Mouse (Mus musculus) lung, postnatal 0 days (tissue): Measurements from ENCODE around the gene Psors1c2. TPM values are rescaled to one million over a fixed set of nuclear protein-coding genes. Genes with fewer than 3 reads are reported as not detected.

Source experiments
- ATAC-seq: fragments of 200-750 bp; cut with Nextera tagmentation; 2 replicates; pipeline ENCODE4 v1.8.0; 2017; ENCODE audit warnings: moderate library complexity
- DNase-seq: peaks from one replicate; pipeline ENCODE4 v3.0.0-alpha.2; 2016; ENCODE audit warnings: low spot score
- H3K27ac ChIP-seq: fragments of 300-500 bp; sonication (generic); 2 replicates; pipeline ENCODE4 v1.5.1; 2014; ENCODE audit warnings: antibody characterized with exemption, mild to moderate bottlenecking, low read length, mixed read lengths
- H3K27me3 ChIP-seq: fragments of 300-500 bp; sonication (generic); replicated peaks from 2 replicates; pipeline ENCODE4 v1.6.1; 2014; ENCODE audit warnings: low read length, mixed read lengths; ENCODE audit not compliant: insufficient read depth
- H3K36me3 ChIP-seq: fragments of 300-500 bp; sonication (generic); 2 replicates; pipeline ENCODE4 v1.6.1; 2014; ENCODE audit warnings: low read length, mixed read lengths; ENCODE audit not compliant: insufficient read depth
- H3K4me1 ChIP-seq: fragments of 300-500 bp; sonication (generic); 2 replicates; pipeline ENCODE4 v1.6.1; 2014; ENCODE audit warnings: antibody characterized with exemption, low read depth, low read length, mixed read lengths; ENCODE audit not compliant: insufficient read depth
- H3K4me2 ChIP-seq: fragments of 300-500 bp; sonication (generic); replicated peaks from 2 replicates; pipeline ENCODE4 v1.6.1; 2014; ENCODE audit warnings: low read depth, mild to moderate bottlenecking, low read length, moderate library complexity, mixed read lengths
- H3K4me3 ChIP-seq: fragments of 300-500 bp; sonication (generic); 2 replicates; pipeline ENCODE4 v1.5.1; 2014; ENCODE audit warnings: low read depth, low read length
- H3K9ac ChIP-seq: fragments of 300-500 bp; sonication (generic); replicated peaks from 2 replicates; pipeline ENCODE4 v1.6.1; 2014; ENCODE audit warnings: low read depth, mild to moderate bottlenecking
- H3K9me3 ChIP-seq: fragments of 300-500 bp; sonication (generic); 2 replicates; pipeline ENCODE4 v1.6.1; 2016; ENCODE audit warnings: low read length, mixed read lengths
- CTCF ChIP-seq: IDR thresholded peaks from 2 replicates; pipeline ENCODE4 v1.5.1; 2016; ENCODE audit warnings: antibody characterized with exemption, mild to moderate bottlenecking
- EP300 ChIP-seq: IDR thresholded peaks from 2 replicates; pipeline ENCODE4 v1.6.1; 2016; ENCODE audit warnings: antibody characterized with exemption, mild to moderate bottlenecking, control low read depth
- WGBS: fragments of 180-500 bp; shearing (Covaris S2); extraction: QIAGEN DNeasy Blood & Tissue Kit; methylation state at CpG from one replicate; pipeline ENCODE4 v1.1.7; 2014; 5-methylcytosine and 5-hydroxymethylcytosine counted together
- polyA plus RNA-seq: library from polyadenylated mRNA; unstranded; fragments of >200 nt; fragmentation: Nextera tagmentation; extraction: Ambion mirVana; gene quantifications from 2 replicates; pipeline ENCODE4 v1.2.1, GENCODE M21; 2015

Psors1c2 gene
- polyA plus RNA-seq: not detected in 2 replicates

- 20% methylated on average over 7 of the region's 7 CpGs for WGBS
Observed at GRCm38 (mm10) chr17:35532901-35533300, at the start of gene Psors1c2. Psors1c2 (plus strand) TSS chr17:35533201.

GRCm38 (mm10) chr17:35484066-35484465 lies 48.9 kb upstream of the Psors1c2 start:
- DNase-seq (peak; percentile 68), ATAC-seq (peak; percentile 54)
- no peak overlapping the region for H3K27ac ChIP-seq
- no peaks in the 10 kb centered on the region for H3K36me3 ChIP-seq
- no peak overlapping the region for H3K4me2 ChIP-seq
- peak; percentile 91 for TF ChIP-seq CTCF
- no peak for TF ChIP-seq EP300
- H3K27me3 ChIP-seq: no peaks in the 10 kb centered on the region
- H3K9me3 ChIP-seq: no peaks in the 10 kb centered on the region
- WGBS: under 1% methylated on average over 9 of the region's 9 CpGs
- no peaks in the 10 kb centered on the region for H3K4me1 ChIP-seq
- no peak overlapping the region for H3K9ac ChIP-seq
- no peak overlapping the region for H3K4me3 ChIP-seq

More at GRCm38 (mm10) chr17:35532901-35533300, at the start of gene Psors1c2:
- Histone ChIP-seq H3K9ac (no peak within 1 kb of the TSS), H3K4me2 (no peak within 1 kb of the TSS), H3K9me3 (no peaks in the 10 kb centered on the region), H3K27ac (no peak within 1 kb of the TSS), H3K4me3 (no peak within 1 kb of the TSS), H3K4me1 (no peaks in the 10 kb centered on the region), H3K36me3 (peaks cover 4% of the 10 kb centered on the region; the same call in 1 of the 2 replicates), H3K27me3 (no peaks in the 10 kb centered on the region)
- TF ChIP-seq CTCF: no peak
- ATAC-seq (no peak), DNase-seq (no peak)

GRCm38 (mm10) chr17:35485702-35486101 lies 47.3 kb upstream of the Psors1c2 start:
- DNase-seq (no peak), ATAC-seq (no peak)
- Histone ChIP-seq H3K27me3 (no peaks in the 10 kb centered on the region), H3K9ac (no peak overlapping the region), H3K36me3 (no peaks in the 10 kb centered on the region), H3K27ac (no peak overlapping the region), H3K4me3 (no peak overlapping the region), H3K4me2 (no peak overlapping the region), H3K4me1 (no peaks in the 10 kb centered on the region), H3K9me3 (no peaks in the 10 kb centered on the region)
- TF ChIP-seq CTCF (no peak), EP300 (no peak)
- 9% methylated on average over 4 of the region's 4 CpGs for WGBS

- Histone ChIP-seq H3K9me3 (no peaks in the 10 kb centered on the region), H3K4me2 (no peak overlapping the region), H3K36me3 (no peaks in the 10 kb centered on the region), H3K27me3 (no peaks in the 10 kb centered on the region), H3K4me1 (no peaks in the 10 kb centered on the region), H3K9ac (no peak overlapping the region), H3K4me3 (no peak overlapping the region), H3K27ac (no peak overlapping the region)
- no peak for ATAC-seq
- 46% methylated on average over 10 of the region's 10 CpGs for WGBS
- DNase-seq: no peak
- no peak for TF ChIP-seq CTCF
Observed at GRCm38 (mm10) chr17:35486726-35487125, 46.3 kb upstream of the Psors1c2 start.

- H3K36me3 ChIP-seq: no peaks in the 10 kb centered on the region
- no peak overlapping the region for H3K9ac ChIP-seq
- DNase-seq (no peak), ATAC-seq (no peak)
- no peaks in the 10 kb centered on the region for H3K4me1 ChIP-seq
- H3K4me3 ChIP-seq: no peak overlapping the region
- 96% methylated on average over 2 of the region's 2 CpGs for WGBS
- no peak overlapping the region for H3K27ac ChIP-seq
- no peaks in the 10 kb centered on the region for H3K9me3 ChIP-seq
- TF ChIP-seq CTCF: no peak
- no peak for TF ChIP-seq EP300
- H3K4me2 ChIP-seq: no peak overlapping the region
- H3K27me3 ChIP-seq: no peaks in the 10 kb centered on the region
Observed at GRCm38 (mm10) chr17:35488041-35488440, 45.0 kb upstream of the Psors1c2 start.

GRCm38 (mm10) chr17:35490320-35490719 lies 42.7 kb upstream of the Psors1c2 start:
- no peak for TF ChIP-seq EP300
- TF ChIP-seq CTCF: no peak
- 74% methylated on average over 5 of the region's 5 CpGs for WGBS
- H3K36me3 ChIP-seq: no peaks in the 10 kb centered on the region
- no peak overlapping the region for H3K9ac ChIP-seq
- H3K4me3 ChIP-seq: no peak overlapping the region
- no peak overlapping the region for H3K27ac ChIP-seq
- H3K9me3 ChIP-seq: no peaks in the 10 kb centered on the region
- H3K4me1 ChIP-seq: no peaks in the 10 kb centered on the region
- H3K4me2 ChIP-seq: no peak overlapping the region
- no peak for DNase-seq
- ATAC-seq: no peak
- H3K27me3 ChIP-seq: no peaks in the 10 kb centered on the region

GRCm38 (mm10) chr17:35497124-35497523 lies 35.9 kb upstream of the Psors1c2 start:
- 96% methylated on average over 7 of the region's 7 CpGs for WGBS
- Histone ChIP-seq H3K36me3 (no peaks in the 10 kb centered on the region), H3K4me1 (no peaks in the 10 kb centered on the region), H3K4me3 (no peak overlapping the region), H3K9me3 (no peaks in the 10 kb centered on the region), H3K4me2 (no peak overlapping the region), H3K27ac (no peak overlapping the region), H3K27me3 (no peaks in the 10 kb centered on the region), H3K9ac (no peak overlapping the region)
- DNase-seq (no peak), ATAC-seq (no peak)
- no peak for TF ChIP-seq CTCF
- TF ChIP-seq EP300: no peak
